Mouse (Mus musculus) left cerebral cortex, adult 11 months (tissue): ENCODE measurements around the gene Cacna2d1.

Experiments
- DNase-seq: peaks from one replicate; pipeline ENCODE4 v3.0.0; 2022; ENCODE audit warnings: low spot score

Gene Cacna2d1

DNA sequence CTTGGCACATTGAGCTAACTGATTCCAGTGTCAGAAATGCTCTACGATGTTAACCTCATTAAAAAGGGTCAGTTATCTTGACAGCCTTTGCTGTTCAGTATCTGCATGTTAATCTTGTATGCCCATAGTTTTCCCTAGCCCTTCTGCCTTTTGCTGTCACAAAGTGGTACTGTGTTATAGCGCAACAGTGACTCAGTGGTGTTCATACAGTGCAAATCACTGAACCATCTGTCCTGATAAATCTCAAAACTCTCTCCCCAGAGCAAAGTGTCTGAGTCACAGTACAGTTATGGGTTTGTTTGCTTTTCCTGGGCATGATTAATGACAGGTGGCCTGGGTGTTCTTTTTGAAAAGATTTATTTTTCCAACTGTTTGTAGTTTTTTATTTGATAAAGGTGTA is 122.3 kb downstream of the Cacna2d1 start:
- DNase-seq, result no peak

DNA sequence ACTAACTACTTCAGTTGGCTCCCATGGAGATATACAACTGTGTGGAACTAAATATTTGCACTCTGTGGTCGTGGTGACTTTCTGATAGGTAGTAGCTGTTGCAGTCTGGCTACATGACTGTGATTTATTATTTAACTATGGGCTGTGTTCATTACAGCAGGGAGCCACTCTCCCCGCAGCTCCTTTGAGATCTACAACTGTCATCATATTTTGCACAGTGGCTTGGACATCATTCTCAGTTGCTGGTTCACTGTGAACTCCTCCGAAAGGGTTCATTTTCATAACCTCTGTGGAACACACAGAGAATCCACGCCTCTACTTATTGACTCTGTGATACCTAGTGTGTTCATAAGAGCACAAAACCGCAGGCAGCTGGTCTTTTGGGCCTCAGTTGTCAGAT is 128.3 kb downstream of the Cacna2d1 start:
- no peak for DNase-seq

- no peak for DNase-seq
Measured at GRCm38 (mm10) chr5:16063273-16063672, 128.8 kb downstream of the Cacna2d1 start.

DNA sequence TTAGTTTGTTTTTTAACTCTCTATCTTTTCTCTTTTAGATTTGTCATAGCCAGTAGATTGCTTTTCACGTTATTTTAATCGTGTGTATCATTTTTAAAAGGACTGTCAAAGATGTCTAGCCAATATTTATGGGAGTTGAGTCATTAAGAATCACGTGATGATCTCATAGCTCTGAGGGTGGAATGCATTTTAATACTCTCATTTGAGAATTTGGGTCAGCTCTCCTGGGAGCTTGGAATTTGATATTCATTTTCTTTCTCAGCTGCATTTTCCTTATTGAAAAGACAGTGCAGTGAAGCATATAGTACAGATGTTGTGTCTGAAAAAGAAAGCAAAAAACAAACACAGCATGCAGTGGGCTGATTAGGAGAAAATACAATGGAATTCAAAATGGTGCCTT is 129.5 kb downstream of the Cacna2d1 start:
- DNase-seq, result no peak

DNA sequence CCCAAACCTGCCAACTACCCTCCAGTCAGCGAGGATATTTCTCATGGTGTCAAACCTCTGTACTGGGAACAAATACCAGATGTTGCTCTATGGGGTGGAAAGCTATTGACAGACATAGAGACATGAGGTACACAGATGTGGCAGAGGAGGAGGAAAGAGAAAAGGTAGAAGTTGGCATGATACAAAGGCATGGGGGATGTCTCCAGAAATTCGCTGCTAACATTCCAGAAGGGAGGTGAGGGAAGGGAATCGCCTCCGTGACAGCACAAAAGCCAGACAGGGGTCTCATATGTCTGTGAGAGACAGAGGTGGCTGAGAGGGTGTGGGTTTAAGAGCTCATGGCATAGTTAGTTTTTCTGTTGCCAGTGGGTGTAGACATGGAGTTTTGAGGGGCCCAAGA is 131.3 kb downstream of the Cacna2d1 start:
- no peak for DNase-seq

- DNase-seq, result no peak
Measured at GRCm38 (mm10) chr5:16082253-16082652, 147.8 kb downstream of the Cacna2d1 start.

- DNase-seq, result no peak
Measured at GRCm38 (mm10) chr5:16086979-16087902, 152.8 kb downstream of the Cacna2d1 start.

- DNase-seq, result no peak
Measured at GRCm38 (mm10) chr5:16087995-16088394, 153.5 kb downstream of the Cacna2d1 start.

- DNase-seq, result no peak
Measured at GRCm38 (mm10) chr5:16092540-16092939, 158.0 kb downstream of the Cacna2d1 start.

DNA sequence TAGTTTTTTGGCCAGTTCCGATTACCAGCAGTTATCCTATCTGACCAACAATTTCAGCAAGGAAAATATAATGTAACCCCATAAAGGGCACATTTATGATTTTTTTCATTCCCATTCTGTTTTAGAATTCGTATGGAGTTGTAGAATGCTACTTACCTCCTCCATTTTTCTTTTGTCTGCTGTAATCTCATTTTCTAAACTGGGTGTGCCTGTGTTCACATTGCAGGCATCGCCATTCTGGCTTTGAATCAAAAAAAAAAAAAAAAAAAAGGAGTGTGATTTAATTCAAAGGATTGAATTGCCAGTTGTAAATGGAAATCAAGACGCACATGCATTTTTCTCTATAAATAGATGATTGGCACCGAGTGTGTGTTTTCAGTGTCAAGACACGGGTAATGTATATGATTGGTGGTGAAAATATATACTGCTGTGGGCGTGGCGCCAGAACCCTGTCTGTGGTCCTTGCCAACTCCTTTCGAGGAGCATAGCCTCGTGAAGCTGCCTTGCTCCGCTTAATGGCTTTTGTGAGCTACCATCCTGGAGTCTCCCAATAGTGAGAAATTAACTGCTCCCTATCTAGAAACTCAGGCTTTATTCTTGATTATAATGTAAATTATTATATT is 158.7 kb downstream of the Cacna2d1 start:
- no peak for DNase-seq

- no peak for DNase-seq
Measured at GRCm38 (mm10) chr5:16095345-16095744, 160.9 kb downstream of the Cacna2d1 start.

DNA sequence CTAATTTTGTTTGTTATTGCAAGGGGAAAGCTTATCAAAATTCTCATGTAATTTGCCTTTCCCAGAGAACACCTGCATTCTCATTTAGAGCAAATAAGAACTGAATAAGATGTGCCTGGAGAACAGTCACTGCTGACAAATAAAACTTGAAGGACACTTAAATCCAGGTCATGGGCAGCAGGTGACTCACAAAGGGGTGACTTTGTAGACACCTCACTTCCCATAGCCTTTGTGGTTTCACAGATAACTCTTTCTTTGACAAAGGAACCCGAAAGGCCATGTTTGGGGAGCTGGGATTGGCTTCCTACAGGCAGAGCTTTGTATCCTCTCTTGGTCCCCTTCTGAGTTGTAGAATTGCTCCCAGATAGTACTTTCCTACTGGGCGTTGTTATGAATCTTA is 164.3 kb downstream of the Cacna2d1 start:
- DNase-seq, result no peak

DNA sequence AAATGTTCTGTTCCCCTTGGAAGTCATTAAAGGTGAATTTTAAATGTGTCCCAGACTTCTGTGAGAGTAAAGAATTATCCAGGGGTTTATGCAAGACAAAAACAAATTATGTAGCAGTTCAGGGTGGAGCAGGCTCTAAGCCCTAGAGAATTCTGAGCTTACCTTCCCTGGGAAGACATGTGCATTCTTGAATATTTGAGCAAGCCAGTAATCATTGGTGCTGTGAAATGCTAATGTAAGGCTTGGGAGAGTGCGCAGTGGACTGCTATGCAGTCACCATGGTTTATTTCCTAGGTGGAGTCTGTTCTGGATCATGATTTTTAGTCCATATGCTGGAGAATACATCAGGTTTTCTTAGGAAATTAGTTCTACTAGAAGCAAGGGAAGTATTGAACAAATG is 167.3 kb downstream of the Cacna2d1 start:
- DNase-seq, result no peak

GRCm38 (mm10) chr5:16105701-16106100 is 171.2 kb downstream of the Cacna2d1 start:
- no peak for DNase-seq

DNA sequence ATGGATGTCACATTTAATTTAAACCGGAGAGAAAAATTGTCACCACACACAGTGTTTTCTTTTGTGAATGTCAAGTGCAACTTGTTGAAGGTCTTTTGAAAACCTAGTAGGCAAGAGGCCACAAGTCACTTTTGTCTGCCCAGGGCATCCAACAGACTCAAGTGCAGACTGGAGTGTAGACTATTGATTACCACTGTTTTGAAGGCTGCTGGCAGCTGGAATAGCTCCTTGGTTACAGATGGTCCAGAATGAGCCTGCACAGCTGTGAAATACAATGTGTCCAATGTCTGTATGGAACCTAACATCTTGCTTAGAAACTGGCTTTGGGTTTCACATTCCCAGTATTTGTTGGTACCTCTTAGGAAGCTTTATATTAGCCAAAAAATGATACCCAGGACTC is 176.2 kb downstream of the Cacna2d1 start:
- no peak for DNase-seq

DNA sequence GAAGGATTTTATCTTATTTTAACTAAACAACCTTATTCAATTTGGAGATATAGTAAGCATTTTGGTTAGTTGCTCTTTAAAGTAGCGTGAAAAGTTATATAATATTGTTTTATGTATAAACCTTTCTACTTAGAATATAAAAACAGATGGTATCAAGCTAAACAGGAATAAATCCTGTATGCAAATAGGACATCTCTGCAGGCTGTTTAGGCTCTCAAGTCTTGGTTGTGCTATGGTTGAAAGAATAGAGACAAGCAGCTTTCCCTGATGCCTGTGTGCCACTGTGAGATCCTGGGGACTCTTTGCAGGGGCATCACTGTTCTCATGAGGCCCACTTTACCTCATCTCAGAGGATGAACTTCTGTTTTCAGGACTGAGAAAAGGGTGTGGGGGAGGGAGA is 179.4 kb downstream of the Cacna2d1 start:
- DNase-seq, result no peak

DNA sequence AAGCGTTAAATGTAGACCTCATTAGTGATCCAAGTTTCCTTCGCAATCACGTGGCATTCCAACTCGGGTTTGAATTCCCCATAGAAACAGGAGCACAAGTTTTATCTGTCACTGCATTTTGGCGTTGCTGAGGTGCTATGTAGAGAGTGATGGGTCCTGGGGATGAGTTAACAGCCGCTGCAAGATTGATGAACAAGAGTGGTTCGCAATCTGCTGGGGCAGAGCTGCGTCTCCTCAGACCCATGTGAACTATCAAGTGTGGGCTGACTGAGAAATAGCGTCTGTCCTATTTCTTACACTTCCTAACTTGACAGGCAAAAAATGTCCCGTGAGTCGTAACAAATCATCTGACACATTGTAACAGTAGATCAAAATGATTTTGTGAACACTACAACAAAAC is 186.8 kb downstream of the Cacna2d1 start:
- DNase-seq, result no peak

DNA sequence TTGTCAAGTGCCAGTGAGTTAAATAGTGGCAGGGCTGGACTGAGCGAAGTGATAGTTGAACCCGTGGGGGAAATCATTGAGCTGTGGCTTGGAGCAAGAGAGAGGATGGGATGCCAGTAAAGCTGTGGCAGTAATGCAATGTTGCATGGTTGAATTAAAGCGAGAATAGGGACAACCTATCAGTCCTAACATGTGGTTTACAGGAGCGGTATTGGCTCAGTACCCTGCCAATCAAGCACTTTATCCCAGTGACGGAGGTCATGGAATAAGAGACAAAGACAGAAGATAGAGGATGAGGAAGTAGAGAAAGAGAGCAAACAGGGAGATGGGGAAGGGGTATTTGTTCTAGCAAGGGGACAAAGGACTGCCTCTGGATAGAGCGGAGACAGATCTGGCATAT is 187.6 kb downstream of the Cacna2d1 start:
- no peak for DNase-seq

GRCm38 (mm10) chr5:16134286-16135094 is 200.0 kb downstream of the Cacna2d1 start:
- DNase-seq, result no peak

DNA sequence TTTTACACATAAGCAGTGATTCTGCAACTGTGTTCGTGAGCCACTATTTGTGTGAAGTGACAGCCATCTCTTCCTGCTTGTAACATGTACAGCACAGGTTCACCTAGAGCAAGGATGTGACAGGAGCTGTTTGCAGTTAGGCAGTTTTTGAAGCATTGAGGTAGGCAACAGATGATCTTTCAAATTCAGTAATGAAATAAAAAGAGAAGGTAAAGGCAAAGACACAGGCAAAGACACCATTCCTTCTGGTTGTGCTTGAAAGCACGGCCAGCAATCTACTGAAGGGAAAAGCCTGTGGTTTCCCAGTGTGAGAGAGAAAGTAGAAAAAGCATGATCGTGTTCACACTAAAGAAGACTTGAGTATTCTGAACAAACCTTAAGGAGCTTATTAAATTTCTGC is 201.5 kb downstream of the Cacna2d1 start:
- DNase-seq, result no peak

GRCm38 (mm10) chr5:16136839-16137238 is 202.3 kb downstream of the Cacna2d1 start:
- DNase-seq, result no peak

DNA sequence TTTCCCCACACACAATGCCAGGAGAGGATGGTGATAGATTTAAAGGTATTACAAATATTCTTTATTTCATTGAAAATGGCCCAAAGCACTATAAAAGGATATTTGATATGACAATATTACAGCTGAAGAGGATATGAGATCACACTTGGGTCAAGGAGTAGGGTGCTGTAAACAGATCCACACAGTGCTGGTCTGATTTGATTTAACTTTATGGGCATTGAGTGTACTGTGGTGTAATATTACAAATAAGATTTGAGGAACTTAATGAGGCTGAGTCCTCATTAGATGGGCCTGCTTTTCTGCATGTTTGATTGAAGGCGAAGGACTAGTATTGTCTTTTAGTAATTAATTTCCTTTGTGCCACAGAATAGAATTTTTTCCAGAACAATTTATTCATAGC is 212.1 kb downstream of the Cacna2d1 start:
- no peak for DNase-seq
